Mouse (Mus musculus) lung, postnatal 0 days (tissue): ENCODE data around the gene Olfr263. TPM values are rescaled to one million over a fixed set of nuclear protein-coding genes. Genes with fewer than 3 reads are reported as not detected.

Experiments
- ATAC-seq: fragments of 200-750 bp; cut with Nextera tagmentation; 2 replicates; pipeline ENCODE4 v1.8.0; 2017; ENCODE audit warnings: moderate library complexity
- DNase-seq: peaks from one replicate; pipeline ENCODE4 v3.0.0-alpha.2; 2016; ENCODE audit warnings: low spot score
- H3K27ac ChIP-seq: fragments of 300-500 bp; sonication (generic); 2 replicates; pipeline ENCODE4 v1.5.1; 2014; ENCODE audit warnings: antibody characterized with exemption, mild to moderate bottlenecking, low read length, mixed read lengths
- H3K27me3 ChIP-seq: fragments of 300-500 bp; sonication (generic); replicated peaks from 2 replicates; pipeline ENCODE4 v1.6.1; 2014; ENCODE audit warnings: low read length, mixed read lengths; ENCODE audit not compliant: insufficient read depth
- H3K36me3 ChIP-seq: fragments of 300-500 bp; sonication (generic); 2 replicates; pipeline ENCODE4 v1.6.1; 2014; ENCODE audit warnings: low read length, mixed read lengths; ENCODE audit not compliant: insufficient read depth
- H3K4me1 ChIP-seq: fragments of 300-500 bp; sonication (generic); 2 replicates; pipeline ENCODE4 v1.6.1; 2014; ENCODE audit warnings: antibody characterized with exemption, low read depth, low read length, mixed read lengths; ENCODE audit not compliant: insufficient read depth
- H3K4me2 ChIP-seq: fragments of 300-500 bp; sonication (generic); replicated peaks from 2 replicates; pipeline ENCODE4 v1.6.1; 2014; ENCODE audit warnings: low read depth, mild to moderate bottlenecking, low read length, moderate library complexity, mixed read lengths
- H3K4me3 ChIP-seq: fragments of 300-500 bp; sonication (generic); 2 replicates; pipeline ENCODE4 v1.5.1; 2014; ENCODE audit warnings: low read depth, low read length
- H3K9ac ChIP-seq: fragments of 300-500 bp; sonication (generic); replicated peaks from 2 replicates; pipeline ENCODE4 v1.6.1; 2014; ENCODE audit warnings: low read depth, mild to moderate bottlenecking
- H3K9me3 ChIP-seq: fragments of 300-500 bp; sonication (generic); 2 replicates; pipeline ENCODE4 v1.6.1; 2016; ENCODE audit warnings: low read length, mixed read lengths
- CTCF ChIP-seq: IDR thresholded peaks from 2 replicates; pipeline ENCODE4 v1.5.1; 2016; ENCODE audit warnings: antibody characterized with exemption, mild to moderate bottlenecking
- EP300 ChIP-seq: IDR thresholded peaks from 2 replicates; pipeline ENCODE4 v1.6.1; 2016; ENCODE audit warnings: antibody characterized with exemption, mild to moderate bottlenecking, control low read depth
- WGBS: fragments of 180-500 bp; shearing (Covaris S2); extraction: QIAGEN DNeasy Blood & Tissue Kit; methylation state at CpG from one replicate; pipeline ENCODE4 v1.1.7; 2014; 5-methylcytosine and 5-hydroxymethylcytosine counted together
- polyA plus RNA-seq: library from polyadenylated mRNA; unstranded; fragments of >200 nt; fragmentation: Nextera tagmentation; extraction: Ambion mirVana; gene quantifications from 2 replicates; pipeline ENCODE4 v1.2.1, GENCODE M21; 2015

The Olfr263 gene
- polyA plus RNA-seq, 1 experiment from 2014 or later: not detected

GRCm38 (mm10) chr13:21168371-21169011 is 39.1 kb downstream of the Olfr263 start:
- 1% methylated on average over 16 of the region's 16 CpGs for WGBS

GRCm38 (mm10) chr13:21169121-21169656 is 39.8 kb downstream of the Olfr263 start:
- Histone ChIP-seq H3K4me2 (peak overlapping the region; percentile 79), H3K9ac (peak overlapping the region; percentile 44; the same call in 1 of the 2 replicates), H3K4me1 (0 out of 2 replicates have a peak, but pooled peaks cover 3% of the 10 kb centered on the region), H3K27ac (0 out of 2 replicates have a peak overlapping the region, but pooled peaks have one; percentile 52), H3K4me3 (peak overlapping the region; percentile 53), H3K36me3 (no peaks in the 10 kb centered on the region), H3K27me3 (no peaks in the 10 kb centered on the region), H3K9me3 (no peaks in the 10 kb centered on the region)
- ATAC-seq (no peak), DNase-seq (peak; percentile 35)
- TF ChIP-seq CTCF (no peak), EP300 (no peak)
- 2% methylated on average over 14 of the region's 14 CpGs for WGBS

More at GRCm38 (mm10) chr13:21168371-21169011, 39.1 kb downstream of the Olfr263 start:
- H3K9ac ChIP-seq: peak overlapping the region; percentile 44
- H3K4me3 ChIP-seq: peak overlapping the region; percentile 53
- 0 out of 2 replicates have a peak, but pooled peaks cover 3% of the 10 kb centered on the region for H3K4me1 ChIP-seq
- H3K27me3 ChIP-seq: no peaks in the 10 kb centered on the region
- DNase-seq: peak; percentile 52
- no peak for ATAC-seq
- H3K27ac ChIP-seq: peak overlapping the region; percentile 52; the same call in 1 of the 2 replicates
- H3K4me2 ChIP-seq: peak overlapping the region; percentile 79
- no peaks in the 10 kb centered on the region for H3K36me3 ChIP-seq
- H3K9me3 ChIP-seq: no peaks in the 10 kb centered on the region
- TF ChIP-seq EP300: no peak
- TF ChIP-seq CTCF: no peak

- 1% methylated on average over 39 of the region's 39 CpGs for WGBS
- peak overlapping the region; percentile 53 for H3K4me3 ChIP-seq
- H3K27ac ChIP-seq: 0 out of 2 replicates have a peak overlapping the region, but pooled peaks have one; percentile 32
- peak; percentile 83 for DNase-seq
- H3K27me3 ChIP-seq: no peaks in the 10 kb centered on the region
- peak; percentile 73 for ATAC-seq
- peak overlapping the region; percentile 79 for H3K4me2 ChIP-seq
- no peak overlapping the region for H3K9ac ChIP-seq
- H3K4me1 ChIP-seq: 0 out of 2 replicates have a peak, but pooled peaks cover 3% of the 10 kb centered on the region
- no peaks in the 10 kb centered on the region for H3K9me3 ChIP-seq
- 0 out of 2 replicates have a peak, but pooled peaks have one; percentile 43 for TF ChIP-seq EP300
- no peak for TF ChIP-seq CTCF
- H3K36me3 ChIP-seq: no peaks in the 10 kb centered on the region
These were observed 40.4 kb downstream of the Olfr263 start for GRCm38 (mm10) chr13:21169657-21170430.

DNA sequence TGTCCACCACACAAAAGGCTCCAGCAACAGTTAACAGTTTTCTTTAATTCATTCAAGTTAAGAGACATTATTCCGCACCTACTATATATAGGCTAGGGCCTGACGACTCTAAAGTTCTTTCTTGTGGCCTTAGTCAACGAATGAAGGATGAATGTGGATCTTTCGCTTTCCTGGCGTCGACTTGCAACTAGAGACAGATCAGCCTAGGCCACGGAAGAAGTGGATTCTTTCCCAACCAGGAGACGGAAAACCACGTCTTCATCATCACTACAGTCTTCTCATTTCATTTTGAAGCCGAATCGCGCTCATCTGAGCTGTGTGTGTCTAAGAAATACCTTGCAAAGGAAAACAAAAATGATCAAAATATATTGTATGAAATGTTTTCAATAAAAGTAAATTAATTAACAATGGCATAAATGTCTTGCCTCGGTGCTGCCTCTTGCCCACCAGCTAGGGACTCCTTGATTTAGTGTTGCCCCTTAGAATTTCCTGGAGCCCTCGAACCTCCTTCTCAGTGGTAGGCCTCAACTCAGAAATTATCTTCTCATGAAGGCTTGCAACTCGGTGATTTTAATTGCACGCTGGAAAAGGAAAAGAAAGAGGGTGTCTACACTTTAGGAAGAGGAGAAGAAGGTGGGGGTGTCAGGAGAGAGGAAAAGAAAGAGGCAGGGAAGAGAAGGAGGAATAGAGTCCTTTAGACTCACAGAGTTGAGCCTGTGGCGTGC is 41.2 kb downstream of the Olfr263 start:
- DNase-seq (no peak), ATAC-seq (no peak)
- Histone ChIP-seq H3K27ac (no peak overlapping the region), H3K4me3 (no peak overlapping the region), H3K9ac (no peak overlapping the region), H3K4me2 (peak overlapping the region; percentile 58; the same call in 1 of the 2 replicates), H3K9me3 (no peaks in the 10 kb centered on the region), H3K36me3 (no peaks in the 10 kb centered on the region), H3K4me1 (0 out of 2 replicates have a peak, but pooled peaks cover 3% of the 10 kb centered on the region), H3K27me3 (no peaks in the 10 kb centered on the region)
- TF ChIP-seq EP300 (no peak), CTCF (no peak)
- 64% methylated on average over 17 of the region's 17 CpGs for WGBS

DNA sequence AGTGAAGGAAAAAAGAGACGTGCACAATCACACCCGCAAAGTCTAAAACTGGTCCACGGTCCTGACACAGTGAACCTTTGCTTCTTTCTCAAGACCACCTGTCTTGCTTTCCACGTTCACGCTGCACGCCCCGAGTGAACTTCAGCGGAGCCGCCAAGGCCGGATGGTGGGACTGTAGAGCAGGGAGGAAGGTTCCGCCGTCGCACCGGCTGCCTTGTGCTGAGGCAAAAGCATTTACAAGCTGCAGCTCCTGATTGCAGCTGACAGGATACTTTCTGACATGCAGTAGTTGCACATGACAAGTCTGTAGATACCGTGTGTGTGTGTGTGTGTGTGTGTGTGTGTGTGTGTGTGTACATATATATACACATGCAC is 41.7 kb downstream of the Olfr263 start:
- DNase-seq (no peak), ATAC-seq (no peak)
- H3K9ac ChIP-seq: no peak overlapping the region
- H3K4me2 ChIP-seq: peak overlapping the region; percentile 58; the same call in 1 of the 2 replicates
- no peak overlapping the region for H3K4me3 ChIP-seq
- H3K27me3 ChIP-seq: no peaks in the 10 kb centered on the region
- no peaks in the 10 kb centered on the region for H3K9me3 ChIP-seq
- no peaks in the 10 kb centered on the region for H3K36me3 ChIP-seq
- H3K27ac ChIP-seq: no peak overlapping the region
- TF ChIP-seq CTCF: no peak
- TF ChIP-seq EP300: no peak
- WGBS: 14% methylated on average over 15 of the region's 15 CpGs
- H3K4me1 ChIP-seq: 0 out of 2 replicates have a peak, but pooled peaks cover 3% of the 10 kb centered on the region
